Mouse (Mus musculus) spleen, postnatal 4 days (tissue): Measurements from ENCODE around the gene Cfap157.

Experiments
- DNase-seq, 2 experiments: peaks; one replicate each; pipeline ENCODE4 v3.0.0; 2022; ENCODE audit warnings: low spot score in 2 of 2

The Cfap157 gene

DNA sequence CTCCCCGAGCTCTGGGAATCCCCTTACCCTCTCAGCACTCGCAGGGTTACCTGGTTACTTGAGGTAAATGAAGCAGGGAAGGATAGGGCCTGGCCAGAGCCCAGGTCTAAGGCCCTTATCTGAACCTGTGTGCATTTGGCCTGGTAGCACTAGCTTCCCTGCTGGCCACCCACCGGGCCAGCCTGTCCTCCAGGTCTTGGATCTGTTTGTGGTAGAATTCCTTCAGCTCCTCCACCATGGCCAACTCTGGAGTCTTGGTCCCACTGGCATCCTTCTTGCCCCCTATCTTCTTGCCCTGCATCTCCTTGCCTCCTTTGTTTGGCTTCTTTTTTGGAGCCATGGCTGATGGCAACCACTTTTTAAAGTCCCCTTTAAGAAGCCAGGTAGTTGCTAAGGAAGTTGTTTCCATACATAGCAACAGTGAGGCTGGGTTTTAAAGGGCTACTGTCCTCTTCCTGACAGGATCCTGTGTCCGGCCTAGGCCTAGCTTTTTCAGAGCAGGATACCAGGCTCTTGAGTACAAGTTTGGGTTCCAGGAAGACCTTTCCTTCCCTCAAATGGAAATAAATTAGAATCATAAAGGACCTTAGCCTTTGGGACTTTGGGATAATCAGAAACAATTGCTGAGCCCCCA is at the start of gene Cfap157:
Gene Cfap157 (minus strand): TSS at position 381 of the 634 bp plus-strand sequence.
- no peak for DNase-seq

DNA sequence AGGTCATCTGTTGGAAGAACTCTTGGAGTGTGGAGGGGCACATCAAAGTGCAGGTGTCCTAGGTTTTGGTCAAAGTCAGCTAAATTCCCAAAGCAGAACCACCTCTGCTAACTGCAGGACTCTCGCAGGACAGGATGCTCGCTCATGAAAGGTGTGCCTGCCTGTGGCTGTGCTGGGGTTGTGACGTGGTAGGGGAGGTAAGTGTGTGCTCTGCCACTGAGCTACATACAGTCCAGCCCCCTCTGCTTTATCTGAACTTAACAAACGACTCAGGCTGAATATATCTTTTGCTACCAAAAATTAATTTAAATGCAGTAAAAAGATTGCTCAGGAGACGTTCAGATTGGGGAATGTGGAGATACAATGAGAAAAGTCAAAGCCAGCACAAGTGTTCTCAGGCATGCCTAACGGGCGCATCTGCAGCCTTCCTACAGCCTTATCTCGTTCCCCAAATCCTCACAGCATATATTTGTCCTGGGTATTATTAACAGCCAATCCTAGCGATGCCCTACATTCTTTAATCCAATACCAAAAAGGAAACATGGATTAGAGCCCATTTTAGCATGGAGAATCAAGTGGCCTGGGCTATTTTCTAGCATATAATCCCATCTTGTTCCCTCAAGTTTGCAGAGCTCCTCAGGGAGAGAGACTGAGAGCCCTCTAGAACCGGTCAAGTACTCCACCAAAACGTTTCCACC is 44.9 kb upstream of the Cfap157 start:
- no peak for DNase-seq

DNA sequence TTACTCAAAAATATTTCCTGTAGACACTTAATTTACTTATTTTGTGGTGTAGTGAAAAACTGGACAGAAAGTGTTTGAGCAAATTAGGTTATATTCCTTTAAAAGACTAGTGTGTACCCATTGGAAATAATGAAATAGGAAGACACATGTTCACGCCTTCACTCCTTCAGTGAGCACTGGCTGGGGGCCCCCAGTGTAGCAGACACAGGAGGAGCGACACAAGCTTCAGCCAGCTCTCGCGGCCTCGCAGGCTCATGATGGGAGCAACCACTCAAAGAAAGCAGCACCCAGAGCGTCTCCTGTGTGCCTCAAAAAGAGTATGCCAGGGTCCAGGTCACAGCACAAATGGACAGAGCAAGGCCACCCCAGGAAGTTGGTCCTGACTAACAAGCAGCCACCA is 41.6 kb upstream of the Cfap157 start:
- no peak for DNase-seq

DNA sequence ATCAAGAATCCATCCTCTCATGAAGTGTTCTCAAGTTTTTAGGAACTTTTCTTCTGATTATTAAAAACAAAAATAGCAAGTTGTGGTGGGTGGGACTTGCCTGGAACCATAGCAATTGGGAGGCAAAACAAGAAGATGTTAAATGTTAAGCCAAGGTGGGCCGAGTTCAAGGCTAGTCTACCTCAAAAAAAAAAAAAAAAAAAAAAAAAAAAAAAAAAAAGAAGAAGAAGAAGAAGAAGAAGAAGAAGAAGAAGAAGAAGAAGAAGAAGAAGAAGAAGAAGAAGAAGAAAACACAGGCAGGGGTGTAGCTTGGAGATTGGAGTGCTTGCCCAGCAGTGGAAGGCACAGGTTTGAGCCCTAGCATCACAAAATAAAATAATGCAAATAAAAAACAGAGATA is 40.5 kb upstream of the Cfap157 start:
- DNase-seq: no peak

DNA sequence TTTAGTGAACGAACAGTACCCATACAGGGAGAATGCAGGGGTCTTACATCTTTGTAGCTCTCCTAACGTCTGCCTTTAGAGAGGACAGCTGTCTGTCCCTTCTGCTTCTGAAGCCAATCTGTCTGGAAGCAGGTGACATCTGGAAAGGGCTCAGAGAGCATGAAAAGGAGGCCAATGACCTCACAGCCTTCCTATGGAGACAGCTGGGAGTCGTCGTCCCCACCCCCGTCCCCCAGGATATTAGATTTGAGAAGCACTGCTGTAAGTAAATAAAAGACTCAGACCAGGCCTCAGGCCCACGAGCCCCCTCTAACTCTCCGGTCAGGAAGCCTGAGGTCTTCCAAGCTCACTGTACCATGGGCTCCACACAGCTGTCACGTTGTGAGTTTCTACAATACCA is 40.0 kb upstream of the Cfap157 start:
- no peak for DNase-seq

- DNase-seq: no peak
Observed at GRCm38 (mm10) chr2:32823579-32824154, 39.4 kb upstream of the Cfap157 start.

DNA sequence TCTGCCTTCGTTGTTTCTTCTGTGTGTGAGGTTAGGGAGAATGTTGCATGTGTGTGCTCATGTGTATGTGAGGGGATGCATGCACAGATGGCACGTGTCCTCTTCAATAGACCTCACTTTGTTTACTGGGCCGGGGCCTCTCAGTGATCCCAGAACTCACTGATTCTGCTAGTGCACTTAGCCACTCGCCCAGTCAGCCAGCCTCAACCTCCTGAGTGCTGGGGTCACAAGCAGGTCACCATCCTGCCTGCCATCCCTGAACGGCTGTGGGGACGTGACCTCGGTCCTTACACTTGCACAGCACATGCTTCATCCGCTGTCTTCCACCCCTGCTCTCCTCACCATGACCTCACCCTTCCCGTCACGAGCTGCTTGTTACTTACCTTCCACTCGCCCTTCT is 38.9 kb upstream of the Cfap157 start:
- DNase-seq: no peak

- DNase-seq: no peak
Observed at GRCm38 (mm10) chr2:32822643-32823042, 38.4 kb upstream of the Cfap157 start.

DNA sequence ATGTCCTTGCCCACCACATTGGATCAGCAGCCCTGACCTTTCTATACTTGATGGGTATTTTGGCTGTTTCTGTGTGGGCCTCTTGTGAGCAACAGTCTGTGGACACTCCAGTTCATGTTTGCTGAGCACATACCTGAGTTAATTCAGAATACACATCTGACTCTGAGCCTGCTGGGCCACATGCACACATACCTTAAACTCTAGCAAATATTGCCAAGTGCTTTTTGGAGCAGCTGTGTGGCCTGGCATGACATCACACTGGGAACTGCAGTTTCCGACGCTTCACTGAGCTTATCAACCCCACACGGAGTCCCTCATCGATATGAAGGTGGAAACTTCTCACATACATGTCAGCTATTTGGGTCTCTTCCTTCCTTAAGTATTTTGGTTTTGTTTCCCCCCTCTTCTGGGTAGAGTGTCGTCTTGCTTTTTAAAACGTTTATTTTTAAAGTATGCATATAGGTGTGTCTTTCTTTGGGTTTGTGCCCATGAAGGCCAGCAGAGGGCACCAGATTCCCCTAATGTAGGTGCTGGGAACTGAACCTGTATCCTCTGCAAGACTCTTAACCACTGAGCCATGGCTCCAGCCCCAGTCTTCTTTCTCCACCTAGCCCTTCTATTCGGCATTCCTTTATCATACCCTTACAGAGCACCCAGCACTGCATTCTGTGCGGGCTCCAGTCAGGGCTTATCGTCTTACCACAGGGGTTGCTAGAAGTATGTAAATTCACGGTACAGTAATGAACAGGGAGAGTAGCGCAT is 37.0 kb upstream of the Cfap157 start:
- DNase-seq: peak; percentile 45 to 75

- DNase-seq: no peak
Observed at GRCm38 (mm10) chr2:32818208-32818607, 34.0 kb upstream of the Cfap157 start.

- no peak for DNase-seq
Observed at GRCm38 (mm10) chr2:32817589-32817988, 33.4 kb upstream of the Cfap157 start.

DNA sequence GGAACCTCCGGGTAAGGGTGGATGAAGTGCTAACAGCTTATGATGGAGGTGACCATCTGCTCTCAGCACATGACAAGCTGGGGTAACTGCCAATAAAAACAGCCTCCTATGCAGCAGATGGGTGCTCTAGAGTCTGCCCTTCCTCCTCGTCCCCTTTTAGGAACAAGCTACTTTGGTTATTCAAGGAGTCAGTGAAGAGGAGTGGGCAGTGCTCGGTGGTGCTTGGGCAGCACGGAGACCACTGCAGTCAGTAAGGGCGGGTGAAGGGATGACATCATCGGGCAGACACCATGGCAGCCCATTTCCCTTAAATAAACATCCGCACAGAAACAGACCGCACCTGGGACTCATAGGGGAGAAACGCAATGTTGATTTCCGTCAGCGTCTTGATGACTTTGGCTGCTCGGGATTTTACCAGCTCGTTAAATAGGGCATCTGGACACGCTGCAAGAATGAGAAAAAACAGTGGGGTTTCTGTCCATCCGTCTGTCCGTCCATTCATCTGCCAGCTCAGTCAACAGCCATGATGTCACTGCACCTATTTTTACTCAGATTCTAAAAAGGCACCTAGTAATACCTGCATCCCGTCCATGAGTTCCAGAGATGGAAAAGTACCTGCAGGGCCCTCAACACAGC is 32.8 kb upstream of the Cfap157 start:
- DNase-seq: no peak

GRCm38 (mm10) chr2:32816497-32816896 is 32.3 kb upstream of the Cfap157 start:
- DNase-seq: no peak

DNA sequence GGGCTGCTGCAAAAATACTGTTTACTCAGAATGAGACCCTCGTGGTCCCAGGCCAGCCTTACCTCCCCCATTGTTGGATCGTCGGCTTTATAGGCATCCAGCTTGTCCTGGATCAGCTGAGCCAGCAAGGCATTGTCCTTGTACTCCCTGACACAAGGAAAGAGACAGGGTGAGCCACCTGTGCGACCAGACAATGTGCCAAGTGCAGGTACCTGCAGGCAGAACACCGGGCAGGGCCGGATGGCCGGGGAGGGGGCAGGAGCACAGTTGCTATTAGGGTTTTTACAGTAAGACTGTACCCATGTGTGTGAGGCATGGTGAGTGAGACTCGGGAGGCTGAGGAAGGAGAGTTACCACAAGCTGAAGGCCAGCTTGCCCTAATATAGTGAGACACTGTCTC is 27.7 kb upstream of the Cfap157 start:
- no peak for DNase-seq

DNA sequence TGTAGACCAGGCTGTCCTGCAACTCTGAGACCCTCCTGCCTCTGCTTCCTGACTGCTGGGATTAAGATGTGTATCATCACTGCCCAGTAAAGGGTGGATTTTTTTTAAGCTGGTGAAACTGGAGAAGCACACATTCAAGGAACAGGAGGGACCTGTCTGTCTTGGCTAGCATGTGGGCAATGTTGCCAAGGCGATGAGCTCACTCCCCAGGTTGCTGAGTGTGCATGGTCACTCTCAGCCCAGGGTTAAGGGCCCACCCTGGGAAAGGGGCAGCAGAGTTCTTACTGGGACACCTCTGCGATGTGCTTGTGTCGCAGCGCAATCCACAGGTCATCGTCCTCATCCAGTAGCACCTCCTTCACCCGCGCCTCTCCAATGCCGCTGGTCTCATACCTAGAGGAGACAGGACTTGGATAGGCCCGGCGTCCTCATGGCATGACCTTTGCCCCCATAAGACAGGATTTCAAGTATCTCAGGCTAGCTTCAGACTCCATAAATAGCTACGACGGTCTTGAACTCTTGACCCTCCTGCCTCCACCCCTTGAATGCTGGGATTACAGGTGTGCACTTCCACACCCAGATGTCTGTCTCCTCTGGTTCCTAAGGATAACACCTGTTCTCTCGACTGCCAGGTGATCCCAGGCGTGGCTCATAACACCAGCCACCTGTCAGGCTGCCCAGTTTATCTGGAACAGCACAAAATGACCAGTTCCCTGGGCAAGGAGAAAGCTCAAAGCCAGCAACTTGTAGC is 24.8 kb upstream of the Cfap157 start:
- no peak for DNase-seq

GRCm38 (mm10) chr2:32798251-32798962 is 14.2 kb upstream of the Cfap157 start:
- DNase-seq: no peak

- DNase-seq: no peak
Observed at GRCm38 (mm10) chr2:32795748-32796418, 11.7 kb upstream of the Cfap157 start.

DNA sequence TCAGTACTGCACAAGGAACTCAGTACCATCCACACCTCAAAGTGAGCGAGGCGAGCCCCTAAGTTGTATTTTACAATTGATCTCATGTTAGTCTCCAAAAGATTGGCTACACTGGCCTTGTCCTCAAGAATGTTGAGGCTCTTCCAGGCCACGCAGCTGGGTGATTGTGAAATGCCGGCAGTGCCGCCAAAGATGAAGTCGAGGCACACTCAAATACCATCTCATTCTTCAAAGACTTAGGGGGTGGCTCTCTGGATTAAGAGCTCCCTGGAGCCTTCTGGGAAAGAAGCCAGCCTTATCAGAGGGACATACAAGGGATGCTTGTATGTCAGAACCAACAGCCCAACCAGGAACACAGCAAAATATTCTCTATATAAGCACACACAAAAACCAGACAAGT is 7.1 kb upstream of the Cfap157 start:
- no peak for DNase-seq

DNA sequence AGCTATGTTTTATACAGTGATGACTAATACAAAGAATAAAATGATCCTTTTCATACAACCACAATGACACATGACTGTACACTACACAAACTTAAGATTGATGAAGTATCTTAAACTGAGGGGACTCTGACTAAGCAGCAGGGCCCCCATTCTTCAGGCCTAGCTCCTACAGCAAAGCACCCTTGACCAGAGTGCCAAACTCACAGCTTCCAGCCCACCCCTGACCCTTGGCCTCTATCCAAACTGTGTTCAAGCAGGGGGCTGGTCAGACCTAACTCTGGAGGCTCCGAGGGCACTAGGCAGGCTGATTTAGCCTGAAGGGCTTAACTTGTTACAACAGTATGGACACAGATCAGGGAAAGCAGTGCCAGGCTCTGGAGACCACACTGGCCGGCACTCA is 4.4 kb upstream of the Cfap157 start:
- no peak for DNase-seq

DNA sequence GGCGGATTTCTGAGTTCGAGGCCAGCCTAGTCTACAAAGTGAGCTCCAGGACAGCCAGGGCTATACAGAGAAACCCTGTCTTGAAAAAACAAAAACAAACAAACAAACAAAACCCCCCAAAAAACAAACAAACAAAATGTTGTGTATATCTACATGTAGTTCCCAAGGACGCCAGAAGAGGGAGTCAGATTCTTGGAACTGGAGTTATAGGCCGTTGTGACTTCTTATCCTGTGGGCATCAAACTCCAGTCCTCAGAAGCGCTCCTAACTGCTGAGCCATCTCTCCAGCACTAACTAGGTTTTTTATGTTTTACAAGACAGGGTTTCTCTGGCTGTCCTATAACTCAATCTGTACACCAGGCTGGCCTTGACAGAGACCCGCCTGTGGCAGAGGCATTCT is 2.9 kb upstream of the Cfap157 start:
- no peak for DNase-seq
